Mouse (Mus musculus) embryonic facial prominence, embryonic 11.5 days (tissue): Measurements from ENCODE around the gene Srbd1. TPM values are rescaled to one million over a fixed set of nuclear protein-coding genes. Genes with fewer than 3 reads are reported as not detected.

Experiments
- ATAC-seq: fragments of 200-750 bp; cut with Nextera tagmentation; replicated peaks from 2 replicates; pipeline ENCODE4 v1.8.0; 2017; ENCODE audit warnings: low read depth; ENCODE audit not compliant: insufficient number of reproducible peaks, low FRiP score, low TSS enrichment
- DNase-seq: peaks from one replicate; pipeline ENCODE4 v3.0.0-alpha.2; 2015; ENCODE audit warnings: low spot score
- H3K27ac ChIP-seq: fragments of 300-500 bp; sonication (generic); replicated peaks from 2 replicates; pipeline ENCODE4 v1.5.1; 2014; ENCODE audit warnings: mild to moderate bottlenecking, low read depth, low read length, control low read depth
- H3K27me3 ChIP-seq: fragments of 300-500 bp; sonication (generic); 2 replicates; pipeline ENCODE4 v1.6.1; 2014; ENCODE audit warnings: mild to moderate bottlenecking, low read length, moderate library complexity, mixed read lengths; ENCODE audit not compliant: control insufficient read depth, insufficient read depth
- H3K36me3 ChIP-seq: fragments of 300-500 bp; sonication (generic); replicated peaks from 2 replicates; pipeline ENCODE4 v1.6.1; 2014; ENCODE audit warnings: low read depth, mild to moderate bottlenecking, low read length, moderate library complexity, mixed read lengths; ENCODE audit not compliant: control insufficient read depth, insufficient read depth
- H3K4me1 ChIP-seq: fragments of 300-500 bp; sonication (generic); 2 replicates; pipeline ENCODE4 v1.6.1; 2014; ENCODE audit warnings: low read length, mixed read lengths; ENCODE audit not compliant: control insufficient read depth, insufficient read depth
- H3K4me2 ChIP-seq: fragments of 300-500 bp; sonication (generic); 2 replicates; pipeline ENCODE4 v1.6.1; 2014; ENCODE audit warnings: low read depth, mild to moderate bottlenecking, control low read depth, low read length, moderate library complexity
- H3K4me3 ChIP-seq: fragments of 300-500 bp; sonication (generic); 2 replicates; pipeline ENCODE4 v1.5.1; 2014; ENCODE audit warnings: low read depth, low read length, control low read depth
- H3K9ac ChIP-seq: fragments of 300-500 bp; sonication (generic); replicated peaks from 2 replicates; pipeline ENCODE4 v1.6.1; 2014; ENCODE audit warnings: mild to moderate bottlenecking, control low read depth, low read length
- H3K9me3 ChIP-seq: fragments of 300-500 bp; sonication (generic); replicated peaks from 2 replicates; pipeline ENCODE4 v1.6.1; 2016; ENCODE audit warnings: mild to moderate bottlenecking, low read length, inconsistent platforms, mixed read lengths; ENCODE audit not compliant: control insufficient read depth
- WGBS: fragments of 180-500 bp; shearing (Covaris S2); extraction: QIAGEN DNeasy Blood & Tissue Kit; methylation state at CpG from one replicate; pipeline ENCODE4 v1.1.7; 2014; 5-methylcytosine and 5-hydroxymethylcytosine counted together
- polyA plus RNA-seq: library from polyadenylated mRNA; unstranded; fragments of >200 nt; fragmentation: Nextera tagmentation; extraction: Ambion mirVana; gene quantifications from 2 replicates; pipeline ENCODE4 v1.2.1, GENCODE M21; 2014

The Srbd1 gene
- 12.3 and 12.6 TPM in 2 replicates for polyA plus RNA-seq

GRCm38 (mm10) chr17:86145079-86145951, at the start of gene Srbd1:
Gene Srbd1 (minus strand): TSS chr17:86145175.
- 2% methylated on average over 38 of the region's 45 CpGs for WGBS
- peak within 1 kb of the TSS; percentile 82 for H3K9ac ChIP-seq
- H3K27ac ChIP-seq = no peak within 1 kb of the TSS
- DNase-seq (peak; percentile 98), ATAC-seq (peak; percentile 88)
- H3K9me3 ChIP-seq = no peaks in the 10 kb centered on the region
- no peaks in the 10 kb centered on the region for H3K4me1 ChIP-seq
- peak within 1 kb of the TSS; percentile 74 for H3K4me3 ChIP-seq
- peak within 1 kb of the TSS; percentile 87 for H3K4me2 ChIP-seq
- H3K27me3 ChIP-seq = no peaks in the 10 kb centered on the region
- no peaks in the 10 kb centered on the region for H3K36me3 ChIP-seq

- H3K27me3 ChIP-seq = no peaks in the 10 kb centered on the region
- H3K9me3 ChIP-seq = no peaks in the 10 kb centered on the region
- 84% methylated on average over 6 of the region's 6 CpGs for WGBS
These were observed 49.0 kb upstream of the Srbd1 start for GRCm38 (mm10) chr17:86193979-86194378.

GRCm38 (mm10) chr17:86187777-86188176, 42.8 kb upstream of the Srbd1 start:
- Histone ChIP-seq H3K9me3 (no peaks in the 10 kb centered on the region), H3K4me2 (no peak overlapping the region), H3K27me3 (no peaks in the 10 kb centered on the region), H3K36me3 (no peaks in the 10 kb centered on the region), H3K27ac (no peak overlapping the region), H3K4me1 (0 out of 2 replicates have a peak, but pooled peaks cover 2% of the 10 kb centered on the region), H3K9ac (no peak overlapping the region), H3K4me3 (no peak overlapping the region)
- no peak for DNase-seq
- ATAC-seq = no peak
- WGBS = 83% methylated on average over 1 of the region's 1 CpGs

More at GRCm38 (mm10) chr17:86193979-86194378, 49.0 kb upstream of the Srbd1 start:
- no peaks in the 10 kb centered on the region for H3K36me3 ChIP-seq
- no peak for DNase-seq
- H3K4me3 ChIP-seq = no peak overlapping the region
- no peak overlapping the region for H3K4me2 ChIP-seq
- H3K9ac ChIP-seq = no peak overlapping the region
- ATAC-seq = no peak
- H3K27ac ChIP-seq = no peak overlapping the region
- no peaks in the 10 kb centered on the region for H3K4me1 ChIP-seq

GRCm38 (mm10) chr17:86185584-86185983, 40.6 kb upstream of the Srbd1 start:
- WGBS = 36% methylated on average over 7 of the region's 7 CpGs
- no peaks in the 10 kb centered on the region for H3K36me3 ChIP-seq

GRCm38 (mm10) chr17:86184552-86185209, 39.7 kb upstream of the Srbd1 start:
- H3K4me1 ChIP-seq = 0 out of 2 replicates have a peak, but pooled peaks cover 2% of the 10 kb centered on the region
- ATAC-seq (no peak), DNase-seq (no peak)
- H3K9me3 ChIP-seq = no peaks in the 10 kb centered on the region
- H3K27me3 ChIP-seq = no peaks in the 10 kb centered on the region
- no peak overlapping the region for H3K4me2 ChIP-seq
- H3K9ac ChIP-seq = no peak overlapping the region
- no peaks in the 10 kb centered on the region for H3K36me3 ChIP-seq
- no peak overlapping the region for H3K4me3 ChIP-seq
- 73% methylated on average over 9 of the region's 9 CpGs for WGBS
- H3K27ac ChIP-seq = no peak overlapping the region

More at GRCm38 (mm10) chr17:86185584-86185983, 40.6 kb upstream of the Srbd1 start:
- H3K4me2 ChIP-seq = no peak overlapping the region
- H3K27ac ChIP-seq = no peak overlapping the region
- no peaks in the 10 kb centered on the region for H3K27me3 ChIP-seq
- no peaks in the 10 kb centered on the region for H3K9me3 ChIP-seq
- DNase-seq = no peak
- no peak overlapping the region for H3K4me3 ChIP-seq
- ATAC-seq = no peak
- no peak overlapping the region for H3K9ac ChIP-seq
- 0 out of 2 replicates have a peak, but pooled peaks cover 2% of the 10 kb centered on the region for H3K4me1 ChIP-seq

GRCm38 (mm10) chr17:86183788-86184187, 38.8 kb upstream of the Srbd1 start:
- no peak for ATAC-seq
- WGBS = 20% methylated on average over 2 of the region's 2 CpGs

GRCm38 (mm10) chr17:86176722-86177121, 31.7 kb upstream of the Srbd1 start:
- WGBS = 77% methylated on average over 7 of the region's 7 CpGs
- Histone ChIP-seq H3K9me3 (no peaks in the 10 kb centered on the region), H3K27me3 (no peaks in the 10 kb centered on the region), H3K4me1 (no peaks in the 10 kb centered on the region), H3K9ac (no peak overlapping the region), H3K4me3 (no peak overlapping the region), H3K4me2 (no peak overlapping the region), H3K27ac (no peak overlapping the region), H3K36me3 (no peaks in the 10 kb centered on the region)
- ATAC-seq = no peak
- no peak for DNase-seq

More at GRCm38 (mm10) chr17:86183788-86184187, 38.8 kb upstream of the Srbd1 start:
- no peaks in the 10 kb centered on the region for H3K36me3 ChIP-seq
- H3K27ac ChIP-seq = no peak overlapping the region
- H3K4me2 ChIP-seq = no peak overlapping the region
- no peaks in the 10 kb centered on the region for H3K9me3 ChIP-seq
- H3K4me1 ChIP-seq = 0 out of 2 replicates have a peak, but pooled peaks cover 2% of the 10 kb centered on the region
- no peak overlapping the region for H3K9ac ChIP-seq
- no peaks in the 10 kb centered on the region for H3K27me3 ChIP-seq
- no peak for DNase-seq
- H3K4me3 ChIP-seq = no peak overlapping the region

- Histone ChIP-seq H3K27ac (no peak overlapping the region), H3K27me3 (no peaks in the 10 kb centered on the region), H3K9ac (no peak overlapping the region), H3K4me1 (no peaks in the 10 kb centered on the region), H3K4me2 (no peak overlapping the region), H3K4me3 (no peak overlapping the region), H3K36me3 (no peaks in the 10 kb centered on the region), H3K9me3 (no peaks in the 10 kb centered on the region)
- DNase-seq = peak; percentile 45
- no peak for ATAC-seq
- 42% methylated on average over 9 of the region's 9 CpGs for WGBS
These were observed 30.5 kb upstream of the Srbd1 start for GRCm38 (mm10) chr17:86175516-86175915.
